Mouse (Mus musculus) hindbrain, embryonic 16.5 days (tissue): ENCODE results near the gene Carf. TPM values are rescaled to one million over a fixed set of nuclear protein-coding genes. Genes with fewer than 3 reads are reported as not detected.
"Not testable (repeated sequence)": the region's sequence is repeated elsewhere in the genome, so short reads cannot be mapped to it uniquely, and the experiment has no call there.

ENCODE experiments used
- ATAC-seq: fragments of 200-750 bp; cut with Nextera tagmentation; 2 replicates; pipeline ENCODE4 v1.8.0; 2017; ENCODE audit warnings: moderate TSS enrichment, moderate library complexity
- H3K27ac ChIP-seq: fragments of 300-500 bp; sonication (generic); 2 replicates; pipeline ENCODE4 v1.5.1; 2014; ENCODE audit warnings: low read depth, mild to moderate bottlenecking, control low read depth, low read length, moderate library complexity
- H3K27me3 ChIP-seq: fragments of 300-500 bp; sonication (generic); replicated peaks from 2 replicates; pipeline ENCODE4 v1.6.1; 2014; ENCODE audit warnings: low read length; ENCODE audit not compliant: control insufficient read depth, insufficient read depth
- H3K36me3 ChIP-seq: fragments of 300-500 bp; sonication (generic); 2 replicates; pipeline ENCODE4 v1.6.1; 2014; ENCODE audit warnings: mild to moderate bottlenecking, low read length, moderate library complexity, mixed read lengths; ENCODE audit not compliant: control insufficient read depth, insufficient read depth
- H3K4me1 ChIP-seq: fragments of 300-500 bp; sonication (generic); 2 replicates; pipeline ENCODE4 v1.6.1; 2014; ENCODE audit warnings: low read depth, low read length; ENCODE audit not compliant: control insufficient read depth, insufficient read depth
- H3K4me2 ChIP-seq: fragments of 300-500 bp; sonication (generic); 2 replicates; pipeline ENCODE4 v1.6.1; 2014; ENCODE audit warnings: mild to moderate bottlenecking, low read length, control low read depth, moderate library complexity
- H3K4me3 ChIP-seq: fragments of 300-500 bp; sonication (generic); 2 replicates; pipeline ENCODE4 v1.5.1; 2014; ENCODE audit warnings: mild to moderate bottlenecking, low read length, control low read depth, moderate library complexity
- H3K9ac ChIP-seq: fragments of 300-500 bp; sonication (generic); 2 replicates; pipeline ENCODE4 v1.6.1; 2014; ENCODE audit warnings: low read depth, mild to moderate bottlenecking, control low read depth, low read length, moderate library complexity
- H3K9me3 ChIP-seq: fragments of 300-500 bp; sonication (generic); 2 replicates; pipeline ENCODE4 v1.6.1; 2014; ENCODE audit warnings: mild to moderate bottlenecking, low read length, moderate library complexity; ENCODE audit not compliant: control insufficient read depth
- WGBS: fragments of 180-500 bp; shearing (Covaris S2); extraction: QIAGEN DNeasy Blood & Tissue Kit; methylation state at CpG from one replicate; pipeline ENCODE4 v1.1.7; 2014; 5-methylcytosine and 5-hydroxymethylcytosine counted together
- polyA plus RNA-seq: library from polyadenylated mRNA; unstranded; fragments of >200 nt; fragmentation: Nextera tagmentation; extraction: Ambion mirVana; gene quantifications from 2 replicates; pipeline ENCODE4 v1.2.1, GENCODE M21; 2015

The Carf gene
- polyA plus RNA-seq = 6.8 and 8.9 TPM in 2 replicates

- ATAC-seq = peak; percentile 98
- Histone ChIP-seq H3K4me1 (peaks cover 14% of the 10 kb centered on the region), H3K27ac (peak within 1 kb of the TSS; percentile 98), H3K4me2 (peak within 1 kb of the TSS; percentile 74), H3K9ac (peak within 1 kb of the TSS; percentile 99), H3K27me3 (no peaks in the 10 kb centered on the region), H3K4me3 (peak within 1 kb of the TSS; percentile 99), H3K36me3 (peaks cover 3% of the 10 kb centered on the region; the same call in 1 of the 2 replicates), H3K9me3 (no peaks in the 10 kb centered on the region)
- under 1% methylated on average over 61 of the region's 71 CpGs for WGBS
Measured at GRCm38 (mm10) chr1:60098024-60098781, at the start of gene Carf, which contains the start of gene Wdr12. Gene Carf (plus strand): TSS chr1:60098247. Gene Wdr12 (minus strand): TSS chr1:60098645.

DNA sequence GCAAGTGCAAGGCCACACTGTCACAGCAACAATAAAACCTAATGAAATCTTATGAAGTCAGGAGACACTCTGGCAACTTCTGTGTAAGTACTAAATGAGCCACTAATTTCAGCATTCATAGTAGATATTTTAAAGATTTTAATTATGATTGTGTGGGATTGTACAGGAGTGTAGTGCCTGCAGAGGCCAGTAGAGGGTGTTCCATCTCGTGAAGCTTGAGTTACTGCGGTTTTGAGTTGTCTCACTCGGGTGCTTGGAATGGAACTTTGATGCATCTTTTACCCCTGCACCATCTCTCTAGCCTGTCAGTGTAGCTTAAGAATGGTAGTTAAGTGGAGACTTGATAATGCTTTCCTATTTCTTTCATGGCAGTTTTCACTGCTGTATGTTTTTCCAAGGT lies 43.4 kb upstream of the Carf start:
- no peak overlapping the region for H3K4me2 ChIP-seq
- H3K9ac ChIP-seq = no peak overlapping the region
- no peak for ATAC-seq
- no peak overlapping the region for H3K4me3 ChIP-seq
- 23% methylated on average over 3 of the region's 3 CpGs for WGBS
- H3K36me3 ChIP-seq = no peaks in the 10 kb centered on the region
- H3K27me3 ChIP-seq = no peaks in the 10 kb centered on the region
- H3K9me3 ChIP-seq = no peaks in the 10 kb centered on the region
- H3K4me1 ChIP-seq = no peaks in the 10 kb centered on the region
- no peak overlapping the region for H3K27ac ChIP-seq

GRCm38 (mm10) chr1:60056310-60056709 lies 41.7 kb upstream of the Carf start:
- H3K4me3 ChIP-seq = no peak overlapping the region
- no peaks in the 10 kb centered on the region for H3K4me1 ChIP-seq
- H3K4me2 ChIP-seq = no peak overlapping the region
- no peaks in the 10 kb centered on the region for H3K9me3 ChIP-seq
- ATAC-seq = no peak
- no peak overlapping the region for H3K27ac ChIP-seq
- no peaks in the 10 kb centered on the region for H3K27me3 ChIP-seq
- 89% methylated on average over 3 of the region's 3 CpGs for WGBS
- no peak overlapping the region for H3K9ac ChIP-seq
- no peaks in the 10 kb centered on the region for H3K36me3 ChIP-seq

- not testable (repeated sequence) for H3K27me3 ChIP-seq, H3K9ac ChIP-seq, ATAC-seq, H3K4me2 ChIP-seq, H3K27ac ChIP-seq, H3K9me3 ChIP-seq, H3K4me3 ChIP-seq, H3K36me3 ChIP-seq, H3K4me1 ChIP-seq
Measured at GRCm38 (mm10) chr1:60070725-60071124, 27.3 kb upstream of the Carf start.

GRCm38 (mm10) chr1:60074935-60075334 lies 23.1 kb upstream of the Carf start:
- WGBS = 84% methylated on average over 2 of the region's 2 CpGs
- no peak overlapping the region for H3K9ac ChIP-seq
- no peak overlapping the region for H3K4me2 ChIP-seq
- no peak overlapping the region for H3K27ac ChIP-seq
- no peaks in the 10 kb centered on the region for H3K9me3 ChIP-seq
- no peak overlapping the region for H3K4me3 ChIP-seq
- no peaks in the 10 kb centered on the region for H3K27me3 ChIP-seq
- no peaks in the 10 kb centered on the region for H3K4me1 ChIP-seq
- no peak for ATAC-seq
- H3K36me3 ChIP-seq = peaks cover 21% of the 10 kb centered on the region

GRCm38 (mm10) chr1:60075590-60075989 lies 22.5 kb upstream of the Carf start:
- H3K4me3 ChIP-seq = no peak overlapping the region
- H3K9me3 ChIP-seq = no peaks in the 10 kb centered on the region
- no peak overlapping the region for H3K9ac ChIP-seq
- WGBS = 84% methylated on average over 3 of the region's 3 CpGs
- no peak for ATAC-seq
- H3K36me3 ChIP-seq = peaks cover 24% of the 10 kb centered on the region
- H3K4me2 ChIP-seq = no peak overlapping the region
- no peaks in the 10 kb centered on the region for H3K4me1 ChIP-seq
- H3K27me3 ChIP-seq = no peaks in the 10 kb centered on the region
- H3K27ac ChIP-seq = no peak overlapping the region

GRCm38 (mm10) chr1:60076411-60076810 lies 21.6 kb upstream of the Carf start:
- WGBS = 90% methylated on average over 6 of the region's 6 CpGs
- peaks cover 24% of the 10 kb centered on the region for H3K36me3 ChIP-seq
- no peaks in the 10 kb centered on the region for H3K4me1 ChIP-seq
- no peaks in the 10 kb centered on the region for H3K27me3 ChIP-seq
- H3K4me2 ChIP-seq = no peak overlapping the region
- no peak overlapping the region for H3K27ac ChIP-seq
- no peak overlapping the region for H3K4me3 ChIP-seq
- no peaks in the 10 kb centered on the region for H3K9me3 ChIP-seq
- ATAC-seq = no peak
- H3K9ac ChIP-seq = no peak overlapping the region

- Histone ChIP-seq H3K4me1 (peaks cover 14% of the 10 kb centered on the region), H3K36me3 (peaks cover 3% of the 10 kb centered on the region; the same call in 1 of the 2 replicates), H3K4me2 (peak overlapping the region; percentile 74), H3K27ac (no peak overlapping the region), H3K9me3 (no peaks in the 10 kb centered on the region), H3K27me3 (no peaks in the 10 kb centered on the region), H3K4me3 (peak overlapping the region; percentile 99), H3K9ac (peak overlapping the region; percentile 28)
- ATAC-seq = no peak
- 10% methylated on average over 13 of the region's 13 CpGs for WGBS
Measured at GRCm38 (mm10) chr1:60096572-60097276, 1.3 kb upstream of the Carf start.

- WGBS = under 1% methylated on average over 25 of the region's 25 CpGs
- Histone ChIP-seq H3K27me3 (no peaks in the 10 kb centered on the region), H3K36me3 (peaks cover 3% of the 10 kb centered on the region; the same call in 1 of the 2 replicates), H3K4me2 (peak overlapping the region; percentile 74), H3K9ac (peak overlapping the region; percentile 99), H3K4me3 (peak overlapping the region; percentile 99), H3K9me3 (no peaks in the 10 kb centered on the region), H3K4me1 (peaks cover 14% of the 10 kb centered on the region), H3K27ac (peak overlapping the region; percentile 98)
- ATAC-seq = peak; percentile 94
Measured at GRCm38 (mm10) chr1:60097277-60098023, 597 bp upstream of the Carf start.
